Mouse (Mus musculus) cerebellum, adult 8-10 months (tissue): ENCODE results near the gene Angptl8.
A peak's percentile ranks its signal among the peaks of the same experiment; 100 is the strongest.
"Not testable (repeated sequence)": the region's sequence is repeated elsewhere in the genome, so short reads cannot be mapped to it uniquely, and the experiment has no call there.

Experiments used
- DNase-seq: peaks from one replicate; pipeline ENCODE4 v3.0.0; 2022

Gene Angptl8

DNA sequence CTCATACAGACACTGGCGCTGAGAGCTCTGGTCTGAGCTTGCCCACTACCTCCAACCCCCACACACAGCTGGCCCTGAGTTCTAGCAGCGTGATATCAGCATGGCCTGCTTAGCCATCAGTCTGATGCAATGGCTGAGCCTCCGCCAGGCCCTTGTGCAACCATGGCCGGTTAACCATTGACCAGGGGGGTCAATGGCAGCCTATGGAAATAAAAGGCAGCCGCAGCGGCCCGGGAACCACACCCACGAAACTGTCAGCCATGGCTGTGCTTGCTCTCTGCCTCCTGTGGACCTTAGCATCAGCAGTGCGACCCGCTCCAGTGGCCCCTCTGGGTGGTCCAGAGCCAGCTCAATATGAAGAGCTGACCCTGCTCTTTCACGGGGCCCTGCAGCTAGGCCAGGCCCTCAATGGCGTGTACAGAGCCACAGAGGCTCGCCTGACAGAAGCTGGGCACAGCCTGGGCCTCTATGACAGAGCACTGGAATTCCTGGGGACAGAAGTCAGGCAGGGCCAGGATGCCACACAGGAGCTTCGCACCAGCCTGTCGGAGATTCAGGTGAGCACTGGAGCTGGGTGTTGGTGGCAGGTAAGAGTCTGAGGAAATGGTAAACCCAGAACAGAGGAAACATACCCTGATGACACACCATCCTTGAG lies at the start of gene Angptl8:
Gene Angptl8 (plus strand): TSS at position 253 of the 655 bp plus-strand sequence.
- no peak for DNase-seq

DNA sequence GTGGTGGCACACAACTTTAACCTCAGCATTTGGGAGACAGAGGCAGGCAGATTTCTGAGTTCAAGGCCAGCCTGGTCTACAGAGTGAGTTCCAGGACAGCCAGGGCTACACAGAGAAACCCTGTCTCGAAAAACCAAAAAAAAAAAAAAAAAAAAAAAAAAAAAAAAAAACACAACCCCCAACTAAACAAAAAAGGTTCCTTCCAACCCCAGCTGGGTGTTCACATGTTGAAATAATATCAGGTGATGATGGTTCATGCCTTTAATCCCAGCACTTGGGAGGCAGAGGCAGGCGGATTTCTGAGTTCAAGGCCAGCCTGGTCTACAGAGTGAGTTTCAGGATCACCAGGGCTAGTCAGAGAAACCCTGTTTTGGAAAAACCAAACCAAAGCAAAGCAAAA lies 49.0 kb upstream of the Angptl8 start:
- not testable (repeated sequence) for DNase-seq

DNA sequence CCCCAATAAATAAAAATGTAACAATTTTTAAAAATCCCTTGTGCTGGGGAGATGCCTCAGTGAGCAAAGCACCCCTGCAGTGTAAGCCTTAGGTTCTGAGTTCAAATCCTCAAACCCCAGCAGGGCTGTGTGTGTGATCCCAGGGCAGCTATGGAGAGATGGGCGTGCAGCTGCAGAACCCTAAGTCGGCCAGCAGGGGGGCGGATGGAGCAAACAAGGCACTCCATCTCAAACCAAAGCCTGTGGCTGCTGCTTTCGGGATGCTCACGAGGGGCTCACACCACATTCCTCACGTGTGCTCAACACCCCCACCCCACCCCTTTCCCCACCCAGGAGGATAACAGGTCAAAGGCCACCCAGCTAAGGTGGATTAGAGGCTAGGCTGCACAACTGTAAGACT lies 48.4 kb upstream of the Angptl8 start:
- peak; percentile 67 for DNase-seq

DNA sequence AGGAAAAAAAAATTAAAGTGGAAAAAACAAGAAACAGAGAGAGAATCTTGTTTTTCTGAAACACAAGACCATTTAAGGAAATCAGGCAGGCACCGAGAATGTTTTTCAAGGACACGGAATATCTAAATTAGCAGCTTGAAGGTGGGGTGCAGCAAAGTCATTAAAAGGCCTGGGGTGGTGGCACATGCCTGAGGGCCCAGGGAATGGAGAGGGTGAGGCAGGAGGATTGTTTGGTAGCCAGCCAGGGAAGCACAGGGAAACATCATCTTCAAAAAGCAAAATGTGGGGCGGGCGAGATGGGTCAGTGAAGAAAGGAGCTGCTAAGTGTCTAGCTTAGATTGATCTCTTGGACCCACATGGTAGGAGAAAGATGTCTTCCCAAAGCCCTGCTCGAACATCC lies 47.7 kb upstream of the Angptl8 start:
- no peak for DNase-seq

DNA sequence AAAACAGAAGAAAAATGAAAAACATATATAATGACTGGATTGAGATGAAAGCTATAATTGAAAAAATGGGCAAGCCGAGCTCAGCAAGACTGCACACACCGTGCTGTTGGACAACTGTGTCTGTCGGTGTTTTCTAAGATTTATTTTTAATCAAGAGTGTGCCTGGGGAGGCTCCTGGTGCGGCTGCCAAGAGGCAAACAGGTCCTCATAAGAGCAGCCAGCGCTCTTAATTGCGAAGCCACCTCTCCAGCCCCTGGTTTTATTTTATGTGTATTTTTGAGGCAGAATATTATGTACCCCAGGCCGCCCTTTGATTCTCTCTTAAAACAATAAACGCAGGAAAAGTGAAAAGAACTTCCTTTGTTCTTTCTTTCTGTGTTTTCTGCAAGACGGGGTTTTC lies 47.1 kb upstream of the Angptl8 start:
- no peak for DNase-seq

DNA sequence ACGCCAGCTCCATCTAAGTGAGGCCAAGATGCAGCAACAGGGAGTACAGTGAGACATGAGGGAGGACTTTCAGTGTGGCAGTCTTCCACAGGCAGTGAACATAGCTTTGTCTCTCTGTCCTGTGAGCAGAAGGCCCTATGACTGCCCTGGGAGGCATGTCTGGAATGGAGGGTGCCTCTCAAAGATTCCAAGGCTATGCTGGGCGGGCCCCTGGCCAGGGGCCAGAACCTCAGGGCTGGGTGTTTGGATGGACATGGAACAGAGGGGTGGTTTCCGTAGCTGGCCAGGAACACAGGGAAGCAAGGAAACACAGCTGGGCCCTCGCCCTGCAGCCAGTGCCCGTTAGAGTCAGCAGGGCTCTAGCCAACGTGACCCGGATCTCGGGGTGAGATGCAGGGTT lies 43.4 kb upstream of the Angptl8 start:
- DNase-seq, result no peak

DNA sequence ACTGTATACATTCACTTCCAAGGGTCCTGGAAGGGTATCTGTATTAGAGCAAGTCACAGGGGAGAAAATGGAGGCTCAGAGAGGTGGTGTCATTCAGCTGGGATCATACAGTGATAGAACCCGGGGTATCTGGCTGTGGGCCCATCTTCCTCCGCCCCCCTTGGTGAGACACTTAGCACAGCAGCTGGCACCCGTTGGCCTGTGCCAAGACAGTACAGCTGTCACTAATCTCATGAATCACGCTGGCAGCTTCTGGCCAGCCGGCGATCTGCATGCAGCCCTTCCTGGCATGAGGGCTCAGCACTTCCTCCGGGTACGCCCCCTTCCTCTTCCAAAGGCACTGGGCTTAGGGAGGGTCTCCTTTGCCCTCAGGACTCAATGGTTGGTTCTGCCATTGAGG lies 42.7 kb upstream of the Angptl8 start:
- DNase-seq, result peak; percentile 58

DNA sequence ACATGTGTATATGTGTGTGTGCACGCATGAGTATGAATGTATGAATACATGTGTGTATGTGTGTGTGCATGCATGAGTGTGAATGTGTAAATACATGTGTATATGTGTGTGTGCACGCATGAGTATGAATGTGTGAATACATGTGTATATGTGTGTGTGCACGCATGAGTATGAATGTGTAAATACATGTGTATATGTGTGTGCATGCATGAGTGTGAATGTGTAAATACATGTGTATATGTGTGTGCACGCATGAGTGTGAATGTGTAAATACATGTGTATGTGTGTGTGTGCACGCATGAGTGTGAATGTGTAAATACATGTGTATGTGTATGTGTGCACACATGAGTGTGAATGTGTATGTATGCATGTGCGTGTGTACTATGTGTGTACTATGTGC lies 41.8 kb upstream of the Angptl8 start:
- not testable (repeated sequence) for DNase-seq

DNA sequence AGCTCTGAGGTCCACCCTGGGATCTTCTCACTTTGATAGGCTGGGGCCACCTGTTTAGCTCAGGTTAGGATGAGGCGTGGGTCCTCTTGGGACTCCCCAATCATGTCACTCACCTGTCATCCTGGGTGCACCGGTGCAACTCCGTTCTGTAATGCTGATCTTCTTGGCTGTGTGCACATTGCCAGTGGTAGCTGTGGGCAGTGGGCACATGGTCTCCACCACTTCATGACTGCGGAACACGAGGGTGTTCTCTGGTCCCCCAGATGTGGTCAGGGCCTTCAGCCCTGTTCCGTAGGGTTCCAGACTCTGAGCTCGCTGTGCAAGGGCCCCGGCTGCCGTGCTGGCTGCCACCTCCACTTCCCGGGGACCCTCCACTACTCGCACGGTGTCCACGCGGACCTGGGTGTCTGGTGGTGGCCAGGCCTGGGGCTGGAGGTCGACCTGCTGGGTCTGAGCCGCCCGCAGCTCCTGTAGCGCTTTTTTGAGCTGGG lies 40.9 kb upstream of the Angptl8 start:
- DNase-seq, result no peak

DNA sequence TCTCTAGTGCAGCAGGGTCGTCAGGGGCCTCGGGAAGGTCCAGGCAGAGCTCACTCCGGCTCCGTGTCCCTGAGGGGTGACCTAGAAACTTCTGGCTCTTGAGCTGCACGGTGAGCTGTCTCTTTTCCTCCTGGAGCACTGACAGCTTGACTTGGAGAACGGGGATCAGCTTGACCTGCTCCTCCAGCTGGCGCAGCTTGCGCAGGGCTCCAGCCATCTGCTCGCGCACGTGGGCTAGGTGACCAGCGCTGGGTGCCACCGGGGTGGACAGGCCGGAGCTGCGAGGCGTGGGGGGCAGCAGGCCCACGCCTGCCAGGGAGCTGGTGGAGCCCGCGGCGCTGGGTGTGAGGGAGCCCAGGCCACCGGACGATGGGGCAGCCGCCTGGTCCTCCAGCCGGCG lies 40.4 kb upstream of the Angptl8 start:
- DNase-seq, result peak; percentile 79

DNA sequence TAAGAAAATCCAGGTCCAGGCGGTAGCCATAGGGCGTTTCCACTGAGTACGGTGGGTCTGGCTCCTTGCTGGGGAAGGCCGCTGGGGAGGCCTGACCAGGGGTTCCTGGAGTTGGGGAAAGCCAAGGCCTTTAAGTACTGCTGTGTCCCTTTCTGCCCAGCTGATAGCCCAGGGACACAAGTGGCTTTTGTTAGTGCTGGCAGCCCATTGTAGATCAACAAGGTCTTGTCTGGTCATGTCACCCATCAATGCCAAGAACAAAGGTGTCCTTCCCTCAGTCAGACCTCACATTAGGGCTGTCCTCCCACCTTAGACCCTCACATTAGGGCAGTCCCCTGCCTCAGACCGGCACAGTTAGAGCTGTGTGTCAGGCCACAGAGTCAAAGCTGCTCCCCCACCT lies 39.7 kb upstream of the Angptl8 start:
- DNase-seq, result no peak

DNA sequence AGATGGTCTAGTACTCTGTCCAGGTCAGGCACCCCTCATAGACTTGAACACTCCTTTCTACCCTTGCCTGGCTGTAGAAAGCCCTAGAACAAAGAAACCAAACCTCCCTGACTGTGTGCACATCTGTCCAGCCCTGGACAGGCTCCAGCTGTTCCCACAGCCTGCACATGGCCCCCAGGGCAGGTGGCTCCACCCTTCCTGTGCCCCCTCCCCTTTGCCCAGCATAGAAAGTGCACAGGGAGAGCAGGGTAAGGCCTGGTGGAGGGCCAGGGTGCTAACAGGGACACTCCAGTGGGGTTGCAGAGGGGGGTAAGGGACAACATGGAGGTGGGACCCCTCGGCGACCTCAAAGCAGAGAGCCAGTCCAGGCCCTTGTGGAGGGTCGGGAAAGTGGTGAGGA lies 39.1 kb upstream of the Angptl8 start:
- no peak for DNase-seq

DNA sequence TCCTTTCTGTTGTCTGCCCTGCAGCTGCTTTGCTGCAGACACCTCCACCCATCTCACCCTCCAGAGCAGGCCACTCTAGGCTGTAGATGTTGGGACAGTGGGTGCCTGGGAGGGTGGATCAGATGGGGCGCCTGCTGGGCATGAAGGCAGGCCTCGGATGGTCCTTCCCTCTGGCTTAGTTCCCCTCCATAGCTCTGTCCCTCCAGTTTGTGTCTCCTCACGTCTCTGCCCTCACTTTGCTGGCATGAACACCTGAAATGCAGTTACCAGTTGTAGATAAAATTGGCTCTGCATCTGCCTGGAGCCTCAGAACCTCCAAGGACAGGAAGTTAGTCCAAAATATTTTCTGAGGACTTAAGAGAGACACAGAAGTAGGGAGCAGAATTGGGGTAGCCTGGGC lies 38.4 kb upstream of the Angptl8 start:
- DNase-seq, result no peak

DNA sequence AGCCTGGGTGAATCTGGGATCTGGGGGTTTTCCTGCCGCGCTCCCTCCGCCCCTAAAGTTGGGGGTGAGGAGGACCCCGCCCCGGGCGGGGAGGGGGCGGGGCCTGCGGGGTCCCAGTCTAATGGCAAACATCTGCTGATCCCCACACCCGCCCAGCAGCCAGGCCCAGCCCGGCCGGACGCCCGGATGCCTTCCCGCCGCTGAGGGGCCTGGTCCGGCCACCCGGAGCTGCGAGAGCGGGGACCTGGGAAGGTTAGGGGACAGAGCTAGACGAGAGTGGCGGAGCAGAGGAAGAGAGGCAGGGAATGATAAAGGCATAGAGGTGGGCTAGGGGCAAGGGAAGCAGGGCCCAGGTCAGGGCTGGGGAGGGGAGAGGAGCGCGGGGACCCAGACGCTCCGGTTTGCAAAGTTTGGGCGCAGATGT lies 37.4 kb upstream of the Angptl8 start:
- peak; percentile 37 for DNase-seq

DNA sequence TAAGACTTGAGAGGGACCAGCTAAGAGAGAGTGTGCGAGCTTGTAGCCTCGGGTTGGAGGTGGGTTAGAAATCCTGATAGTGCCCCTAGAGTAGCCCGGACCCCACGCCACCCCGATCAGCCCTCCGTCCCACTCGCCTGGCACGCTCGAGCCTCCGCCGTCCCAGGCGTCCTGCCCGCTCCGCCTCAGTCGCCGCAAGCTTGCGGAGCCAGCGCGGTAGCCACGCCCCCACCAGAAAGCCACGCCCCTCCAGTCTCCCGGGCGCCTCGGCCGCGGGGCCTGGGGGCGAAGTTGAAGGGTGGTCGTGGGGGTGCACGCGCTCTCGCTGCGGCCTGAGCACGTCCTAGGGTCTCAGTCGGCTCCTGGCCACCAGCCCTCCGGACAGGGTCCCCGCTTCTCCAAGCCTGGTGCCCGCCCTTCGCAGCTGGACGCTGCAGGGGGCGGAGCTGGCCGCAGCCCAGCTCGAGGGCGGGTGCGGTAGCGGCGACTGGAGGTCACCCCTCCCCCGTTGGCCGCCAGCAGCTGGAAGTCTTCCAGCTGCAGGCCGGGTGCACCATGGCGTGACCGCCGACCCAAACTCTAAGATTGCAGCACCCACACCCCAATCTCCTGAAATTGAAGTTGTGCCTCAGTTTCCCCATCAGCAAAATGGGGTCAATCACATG lies 36.8 kb upstream of the Angptl8 start, which contains the start of gene Kank2:
Gene Kank2 (minus strand): TSS at position 400 of the 665 bp plus-strand sequence.
- peak; percentile 76 for DNase-seq

DNA sequence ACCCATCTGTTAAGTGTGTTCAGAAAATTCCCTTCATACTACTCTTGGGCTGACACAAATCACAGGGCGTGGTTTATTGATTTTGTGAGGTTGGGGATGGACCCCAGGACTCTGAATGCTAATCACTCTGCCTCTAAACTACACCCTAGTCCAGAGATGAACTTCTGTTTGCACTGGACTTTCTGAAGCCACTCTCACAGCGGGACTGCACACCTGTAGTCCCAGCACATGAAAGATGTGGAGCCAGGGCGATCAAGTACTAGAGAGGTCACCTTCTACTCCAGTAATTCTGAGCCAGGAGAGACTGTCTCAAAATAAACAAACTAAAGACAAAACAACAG lies 36.3 kb upstream of the Angptl8 start:
- DNase-seq, result no peak

DNA sequence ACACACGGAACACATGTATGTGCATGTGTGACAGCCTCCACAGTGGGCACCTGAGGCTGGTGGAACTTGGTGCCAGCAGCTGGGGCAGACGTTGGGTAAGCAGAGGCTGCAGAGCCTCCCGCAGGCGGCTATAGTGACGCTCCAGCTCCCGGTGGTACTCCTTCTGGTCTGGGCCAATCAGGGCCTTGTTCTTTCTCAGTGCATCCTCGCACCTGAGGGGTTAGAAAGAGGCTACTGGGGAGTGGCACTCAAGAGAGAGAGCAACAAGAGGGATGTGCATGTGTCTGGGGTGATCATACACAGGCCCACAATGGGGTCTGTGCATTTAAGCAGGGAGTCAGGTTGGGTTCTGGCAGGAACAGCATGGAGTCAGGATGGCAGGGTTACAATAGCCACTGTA lies 34.2 kb upstream of the Angptl8 start:
- DNase-seq, result no peak

DNA sequence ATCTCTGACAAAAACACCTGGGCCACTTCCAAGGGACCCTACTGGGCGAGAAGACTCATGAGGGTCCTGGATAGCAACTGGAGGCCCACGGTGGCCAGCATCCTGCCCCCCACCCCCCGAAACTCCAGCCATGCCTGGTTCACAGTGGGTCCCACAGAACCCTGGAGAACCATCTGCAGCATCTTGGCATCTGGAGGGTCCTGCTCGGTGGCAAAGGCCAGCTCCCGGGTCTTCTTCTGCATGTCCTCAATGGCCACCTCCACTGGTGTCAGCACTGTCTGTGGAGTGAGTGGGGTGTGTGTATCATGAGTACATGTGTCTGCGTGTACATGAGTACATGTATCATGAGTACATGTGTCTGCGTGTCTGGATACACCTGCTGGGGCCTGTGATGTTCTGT lies 33.7 kb upstream of the Angptl8 start:
- DNase-seq, result no peak

DNA sequence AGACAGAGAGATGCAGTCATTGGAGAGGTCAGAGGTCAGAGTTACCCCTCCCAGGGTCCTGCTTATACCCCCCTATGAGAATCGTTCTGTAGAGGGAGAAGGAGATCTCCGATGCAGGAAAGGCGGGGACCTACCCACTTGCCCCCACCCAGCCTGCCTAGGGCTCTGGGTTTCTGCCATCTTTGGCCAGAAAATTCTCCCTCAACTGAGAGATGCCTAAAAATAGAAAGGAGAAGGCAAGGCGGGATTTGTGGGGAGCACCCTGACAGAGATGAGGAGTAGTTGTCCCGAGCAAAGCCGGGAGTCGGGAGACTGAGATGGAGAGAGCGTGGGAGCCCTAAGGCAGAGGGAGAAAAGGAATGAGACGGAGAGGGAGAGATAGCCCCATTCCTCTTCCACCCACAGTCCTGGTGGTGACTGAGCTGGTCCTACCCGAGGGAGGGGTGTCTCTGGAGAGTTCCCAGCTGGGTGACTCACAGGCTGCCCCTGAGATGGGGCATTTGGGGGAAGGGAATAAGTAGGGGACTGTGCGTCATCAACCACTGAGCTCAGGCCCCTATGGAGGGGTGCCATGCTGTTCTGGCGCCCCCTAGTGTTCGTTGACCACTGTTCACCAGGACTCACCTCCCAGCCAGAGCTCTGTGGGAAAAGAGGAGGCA lies 31.2 kb upstream of the Angptl8 start:
- DNase-seq, result peak; percentile 92

DNA sequence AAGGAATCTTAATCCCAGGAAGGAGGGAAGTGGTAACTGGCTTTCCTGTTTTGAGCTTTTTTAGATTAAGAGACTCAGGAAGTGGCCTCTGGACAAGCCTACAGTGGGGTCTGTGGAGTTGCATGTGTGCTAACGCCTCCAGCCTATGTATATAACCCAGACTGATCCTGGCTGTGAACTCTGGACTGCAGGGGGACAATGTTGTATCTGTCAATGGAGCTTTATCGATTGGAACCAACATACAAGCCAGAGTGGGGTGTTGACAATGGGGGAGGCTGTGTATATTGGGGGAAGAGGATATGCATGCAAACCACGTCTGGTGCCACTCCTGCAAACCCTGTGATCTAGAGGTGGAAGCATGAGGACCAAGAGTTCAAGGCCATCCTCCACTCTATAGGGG lies 28.9 kb upstream of the Angptl8 start:
- no peak for DNase-seq

DNA sequence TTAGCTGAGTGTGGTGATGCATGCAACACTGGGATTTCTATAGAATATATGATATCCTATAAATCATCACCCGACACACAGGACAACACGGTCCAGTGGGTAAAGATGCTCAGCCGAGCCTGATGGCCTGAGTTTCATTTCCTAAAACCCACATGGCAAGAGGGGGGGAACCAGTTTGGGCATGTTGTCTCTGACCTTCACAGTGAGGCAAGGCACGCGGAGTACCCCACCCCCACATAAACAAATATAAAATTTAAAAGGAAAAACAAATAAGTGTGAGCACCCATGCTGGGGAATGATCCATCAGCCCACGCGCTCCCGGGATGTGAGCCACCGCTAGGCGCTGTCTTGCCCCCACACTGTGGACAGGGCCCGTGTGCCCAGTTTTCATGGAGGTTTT lies 28.3 kb upstream of the Angptl8 start:
- no peak for DNase-seq

DNA sequence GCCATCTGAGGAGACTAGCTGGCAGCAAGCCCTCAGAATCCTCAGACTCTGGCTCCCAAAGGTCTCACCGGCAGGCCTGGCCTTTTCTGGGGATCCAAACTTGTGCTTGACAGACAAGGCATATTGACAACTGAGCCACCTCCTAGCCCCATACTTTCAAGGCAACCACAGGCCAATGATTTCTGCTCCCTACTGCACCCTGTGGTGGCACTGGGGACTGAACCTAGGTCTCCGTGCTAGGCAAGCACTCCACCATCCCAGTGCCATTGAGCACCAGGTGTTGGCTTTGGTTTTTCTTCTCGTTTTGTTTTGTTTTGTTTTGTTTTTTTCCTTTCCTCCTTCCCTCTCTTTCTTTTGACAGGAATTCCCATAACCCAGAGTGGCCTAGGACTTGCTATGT lies 26.7 kb upstream of the Angptl8 start:
- no peak for DNase-seq

DNA sequence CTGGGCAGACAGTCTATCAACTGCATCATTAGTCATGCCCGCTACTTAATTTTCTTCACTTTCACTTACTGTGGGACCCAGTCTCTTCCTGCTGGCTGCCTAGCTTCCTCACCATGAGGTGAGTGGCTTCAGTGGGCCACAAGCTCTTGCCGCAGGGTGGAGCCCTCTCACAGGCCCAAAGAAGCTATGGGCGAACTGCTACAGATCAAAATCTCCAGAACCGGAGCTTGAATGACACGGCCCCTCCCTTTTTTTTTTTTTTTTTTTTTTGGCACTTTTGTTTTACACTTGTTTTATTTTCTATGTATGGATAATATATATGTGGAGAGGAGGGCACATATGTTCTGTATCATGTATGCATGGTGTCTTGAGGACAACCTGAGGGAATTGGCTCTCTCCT lies 24.1 kb upstream of the Angptl8 start:
- DNase-seq, result no peak

DNA sequence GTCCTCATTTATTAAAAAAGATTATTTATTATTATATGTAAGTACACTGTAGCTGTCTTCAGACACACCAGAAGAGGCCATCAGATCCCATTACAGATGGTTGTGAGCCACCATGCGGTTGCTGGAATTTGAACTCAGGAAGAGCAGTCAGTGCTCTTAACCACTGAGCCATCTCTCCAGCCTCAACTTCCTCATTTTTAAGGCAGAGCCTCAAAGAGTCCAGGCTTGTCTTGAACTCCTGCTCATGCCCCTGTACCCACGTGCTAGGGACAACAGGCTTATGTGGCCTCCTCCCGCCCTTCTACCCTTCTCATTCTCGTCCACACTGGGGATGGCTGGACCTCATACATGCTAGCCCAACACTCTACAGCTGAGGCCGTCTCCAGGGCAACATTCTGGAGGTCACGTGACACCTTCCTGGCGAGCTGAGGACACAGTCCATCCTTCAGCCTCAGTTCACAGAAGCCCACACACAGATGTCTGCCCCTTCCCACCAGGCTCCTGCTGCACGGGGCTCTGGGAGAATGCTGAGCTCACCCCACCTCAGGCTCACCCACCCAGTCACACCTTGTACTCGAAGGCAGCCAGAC lies 18.5 kb upstream of the Angptl8 start:
- DNase-seq, result no peak
